Mouse (Mus musculus) embryonic facial prominence, embryonic 14.5 days (tissue): ENCODE results near the gene Il12rb1. TPM values are rescaled to one million over a fixed set of nuclear protein-coding genes. Genes with fewer than 3 reads are reported as not detected.

Experiments used
- ATAC-seq: fragments of 200-750 bp; cut with Nextera tagmentation; 2 replicates; pipeline ENCODE4 v1.8.0; 2017; ENCODE audit warnings: low read depth, moderate number of reproducible peaks, moderate TSS enrichment
- DNase-seq: peaks from one replicate; pipeline ENCODE4 v3.0.0-alpha.2; 2015; ENCODE audit warnings: low spot score
- H3K27ac ChIP-seq: fragments of 300-500 bp; sonication (generic); replicated peaks from 2 replicates; pipeline ENCODE4 v1.5.1; 2014; ENCODE audit warnings: low read depth, mild to moderate bottlenecking, low read length, moderate library complexity
- H3K27me3 ChIP-seq: fragments of 300-500 bp; sonication (generic); replicated peaks from 2 replicates; pipeline ENCODE4 v1.6.1; 2014; ENCODE audit warnings: low read length; ENCODE audit not compliant: control insufficient read depth, insufficient read depth
- H3K36me3 ChIP-seq: fragments of 300-500 bp; sonication (generic); 2 replicates; pipeline ENCODE4 v1.6.1; 2014; ENCODE audit warnings: low read length, mixed read lengths; ENCODE audit not compliant: control insufficient read depth, insufficient read depth
- H3K4me1 ChIP-seq: fragments of 300-500 bp; sonication (generic); 2 replicates; pipeline ENCODE4 v1.6.1; 2014; ENCODE audit warnings: antibody characterized with exemption, low read length; ENCODE audit not compliant: control insufficient read depth, insufficient read depth
- H3K4me2 ChIP-seq: fragments of 300-500 bp; sonication (generic); 2 replicates; pipeline ENCODE4 v1.6.1; 2014; ENCODE audit warnings: low read depth, mild to moderate bottlenecking, low read length, moderate library complexity, mixed read lengths
- H3K4me3 ChIP-seq: fragments of 300-500 bp; sonication (generic); 2 replicates; pipeline ENCODE4 v1.5.1; 2014; ENCODE audit warnings: low read depth, mild to moderate bottlenecking, low read length
- H3K9ac ChIP-seq: fragments of 300-500 bp; sonication (generic); 2 replicates; pipeline ENCODE4 v1.6.1; 2014; ENCODE audit warnings: low read depth, mild to moderate bottlenecking, low read length, moderate library complexity, mixed read lengths
- H3K9me3 ChIP-seq: fragments of 300-500 bp; sonication (generic); 2 replicates; pipeline ENCODE4 v1.6.1; 2016; ENCODE audit warnings: low read length; ENCODE audit not compliant: control insufficient read depth
- WGBS: fragments of 180-500 bp; shearing (Covaris S2); extraction: QIAGEN DNeasy Blood & Tissue Kit; methylation state at CpG from one replicate; pipeline ENCODE4 v1.1.7; 2014; 5-methylcytosine and 5-hydroxymethylcytosine counted together
- polyA plus RNA-seq: library from polyadenylated mRNA; unstranded; fragments of >200 nt; fragmentation: Nextera tagmentation; extraction: Ambion mirVana; gene quantifications from 2 replicates; pipeline ENCODE4 v1.2.1, GENCODE M21; 2014

The Il12rb1 gene
- polyA plus RNA-seq, 1 experiment from 2014 or later: 0.19 TPM

- H3K36me3 ChIP-seq: no peaks in the 10 kb centered on the region
- H3K9ac ChIP-seq: no peak overlapping the region
- no peak for DNase-seq
- H3K4me2 ChIP-seq: no peak overlapping the region
- no peak overlapping the region for H3K27ac ChIP-seq
- H3K9me3 ChIP-seq: no peaks in the 10 kb centered on the region
- H3K27me3 ChIP-seq: peaks cover 41% of the 10 kb centered on the region
- 53% methylated on average over 4 of the region's 15 CpGs for WGBS
- H3K4me1 ChIP-seq: peaks cover 15% of the 10 kb centered on the region; the same call in 1 of the 2 replicates
- no peak overlapping the region for H3K4me3 ChIP-seq
- ATAC-seq: no peak
Observed at GRCm38 (mm10) chr8:70801156-70801555, 7.1 kb upstream of the Il12rb1 start.

GRCm38 (mm10) chr8:70801830-70802229, 6.4 kb upstream of the Il12rb1 start:
- no peak overlapping the region for H3K27ac ChIP-seq
- H3K27me3 ChIP-seq: peaks cover 41% of the 10 kb centered on the region
- no peak overlapping the region for H3K9ac ChIP-seq
- H3K4me2 ChIP-seq: no peak overlapping the region
- peaks cover 15% of the 10 kb centered on the region; the same call in 1 of the 2 replicates for H3K4me1 ChIP-seq
- H3K36me3 ChIP-seq: no peaks in the 10 kb centered on the region
- 91% methylated on average over 1 of the region's 1 CpGs for WGBS
- H3K9me3 ChIP-seq: no peaks in the 10 kb centered on the region
- H3K4me3 ChIP-seq: no peak overlapping the region
- DNase-seq: no peak
- ATAC-seq: no peak

GRCm38 (mm10) chr8:70802786-70803510, 5.3 kb upstream of the Il12rb1 start:
- no peak overlapping the region for H3K4me2 ChIP-seq
- H3K9ac ChIP-seq: no peak overlapping the region
- H3K27ac ChIP-seq: no peak overlapping the region
- ATAC-seq: no peak
- H3K27me3 ChIP-seq: peaks cover 37% of the 10 kb centered on the region
- H3K4me1 ChIP-seq: peaks cover 13% of the 10 kb centered on the region; the same call in 1 of the 2 replicates
- no peaks in the 10 kb centered on the region for H3K36me3 ChIP-seq
- H3K4me3 ChIP-seq: no peak overlapping the region
- DNase-seq: no peak
- 59% methylated on average over 11 of the region's 11 CpGs for WGBS
- no peaks in the 10 kb centered on the region for H3K9me3 ChIP-seq

- 2% methylated on average over 36 of the region's 47 CpGs for WGBS
- peak; percentile 27; the same call in 1 of the 2 replicates for ATAC-seq
Observed at GRCm38 (mm10) chr8:70803761-70804480, 4.3 kb upstream of the Il12rb1 start.

GRCm38 (mm10) chr8:70804481-70805206, 3.6 kb upstream of the Il12rb1 start, which contains the start of gene Mast3:
Gene Mast3, minus strand, starts transcription at chr8:70805054.
- Histone ChIP-seq H3K36me3 (no peaks in the 10 kb centered on the region), H3K9ac (peak within 1 kb of the TSS; percentile 50), H3K9me3 (no peaks in the 10 kb centered on the region), H3K27me3 (peaks cover 20% of the 10 kb centered on the region), H3K4me3 (peak within 1 kb of the TSS; percentile 44), H3K27ac (no peak within 1 kb of the TSS), H3K4me2 (peak within 1 kb of the TSS; percentile 69), H3K4me1 (0 out of 2 replicates have a peak, but pooled peaks cover 8% of the 10 kb centered on the region)
- DNase-seq: peak; percentile 91
- peak; percentile 93 for ATAC-seq
- WGBS: 1% methylated on average over 45 of the region's 45 CpGs

More at GRCm38 (mm10) chr8:70803761-70804480, 4.3 kb upstream of the Il12rb1 start:
- Histone ChIP-seq H3K27me3 (peaks cover 28% of the 10 kb centered on the region), H3K4me3 (peak overlapping the region; percentile 44), H3K9ac (peak overlapping the region; percentile 50), H3K4me1 (0 out of 2 replicates have a peak, but pooled peaks cover 8% of the 10 kb centered on the region), H3K27ac (no peak overlapping the region), H3K36me3 (no peaks in the 10 kb centered on the region), H3K9me3 (no peaks in the 10 kb centered on the region), H3K4me2 (peak overlapping the region; percentile 69)
- DNase-seq: no peak

GRCm38 (mm10) chr8:70806541-70806940, 1.7 kb upstream of the Il12rb1 start:
- 0 out of 2 replicates have a peak, but pooled peaks cover 8% of the 10 kb centered on the region for H3K4me1 ChIP-seq
- H3K27ac ChIP-seq: no peak overlapping the region
- 68% methylated on average over 4 of the region's 4 CpGs for WGBS
- DNase-seq (no peak), ATAC-seq (no peak)
- peaks cover 11% of the 10 kb centered on the region for H3K27me3 ChIP-seq
- H3K9ac ChIP-seq: no peak overlapping the region
- no peaks in the 10 kb centered on the region for H3K9me3 ChIP-seq
- H3K4me3 ChIP-seq: no peak overlapping the region
- no peaks in the 10 kb centered on the region for H3K36me3 ChIP-seq
- H3K4me2 ChIP-seq: no peak overlapping the region

GRCm38 (mm10) chr8:70807304-70807703, 945 bp upstream of the Il12rb1 start:
- Histone ChIP-seq H3K4me3 (no peak overlapping the region), H3K4me2 (no peak overlapping the region), H3K27me3 (peaks cover 11% of the 10 kb centered on the region), H3K4me1 (0 out of 2 replicates have a peak, but pooled peaks cover 8% of the 10 kb centered on the region), H3K9ac (no peak overlapping the region), H3K27ac (no peak overlapping the region), H3K9me3 (no peaks in the 10 kb centered on the region), H3K36me3 (no peaks in the 10 kb centered on the region)
- DNase-seq (no peak), ATAC-seq (no peak)
- 27% methylated on average over 1 of the region's 1 CpGs for WGBS

- no peak overlapping the region for H3K9ac ChIP-seq
- H3K4me1 ChIP-seq: 0 out of 2 replicates have a peak, but pooled peaks cover 2% of the 10 kb centered on the region
- WGBS: 72% methylated on average over 7 of the region's 8 CpGs
Observed at GRCm38 (mm10) chr8:70808955-70809701, 879 bp downstream of the Il12rb1 start.

More at GRCm38 (mm10) chr8:70808955-70809701, 879 bp downstream of the Il12rb1 start:
- no peak for DNase-seq
- no peak overlapping the region for H3K4me2 ChIP-seq
- H3K36me3 ChIP-seq: no peaks in the 10 kb centered on the region
- H3K4me3 ChIP-seq: no peak overlapping the region
- no peaks in the 10 kb centered on the region for H3K9me3 ChIP-seq
- H3K27me3 ChIP-seq: peaks cover 4% of the 10 kb centered on the region; the same call in 1 of the 2 replicates
- ATAC-seq: no peak
- no peak overlapping the region for H3K27ac ChIP-seq
